Mouse (Mus musculus): ENCODE measurements around the gene Iars2.

DNA sequence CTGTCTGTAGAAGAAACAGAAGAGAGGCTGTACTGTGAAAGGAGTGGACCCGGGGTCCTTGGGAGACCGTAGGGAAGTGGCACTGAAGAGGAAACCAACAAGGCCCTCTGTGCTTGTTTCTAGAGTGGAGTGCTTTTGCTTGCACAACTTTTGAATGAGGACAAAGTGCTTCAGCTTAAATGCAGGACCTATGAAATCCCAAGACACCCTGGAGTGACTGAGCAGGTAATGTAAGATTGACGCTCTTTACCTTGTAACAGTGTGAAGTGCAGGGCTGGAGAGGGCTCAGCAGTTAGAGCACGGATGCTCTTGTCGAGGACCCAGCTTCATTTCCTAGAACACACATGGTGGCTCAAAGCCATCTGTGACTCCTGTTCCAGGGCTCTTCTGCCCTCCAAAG lies 93.4 kb downstream of the Iars2 start:
- TF ChIP-seq POLR2A (IDR thresholded peaks at IDR 0.05; ENCODE audit: low read depth, low read length), result no peak
- no peak for TF ChIP-seq CTCF (IDR thresholded peaks at IDR 0.05; ENCODE audit: extremely low read depth, insufficient read length, insufficient replicate concordance, low read depth, low read length)
